8 mouse cellular contexts compared by ENCODE assay signal in the genomic region with DNA sequence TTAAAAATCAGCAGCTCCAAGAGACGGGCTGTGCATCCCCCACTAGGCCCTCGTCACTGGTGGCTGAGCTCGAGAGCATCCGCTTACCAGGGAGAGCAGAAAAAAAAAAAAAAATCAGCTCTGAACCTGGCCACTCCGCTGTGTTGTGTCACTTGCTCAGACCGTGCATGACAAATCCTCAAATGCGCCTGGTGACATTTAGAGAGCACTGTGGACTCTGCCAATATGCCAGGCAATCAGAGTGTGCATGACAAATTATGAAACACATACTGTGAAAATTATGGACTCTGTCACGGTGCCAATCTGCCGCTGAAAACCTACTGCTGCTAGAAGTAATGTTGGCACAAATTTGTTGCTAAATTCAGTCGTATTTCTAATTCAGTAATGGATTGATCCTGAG.
A peak's percentile ranks its signal among the peaks of the same experiment; 100 is the strongest.
DNase-seq lines count a peak whose midpoint lies in the region; ATAC-seq lines count a peak whose summit lies in the region.

No protein-coding gene starts in this region.

- peak overlapping the region; percentile 57 for H3K27ac ChIP-seq in midbrain, embryonic 15.5 days
- no peak overlapping the region for H3K27ac ChIP-seq in intestine, embryonic 15.5 days

- no peak overlapping the region for H3K9ac ChIP-seq in midbrain, embryonic 15.5 days
- no peak overlapping the region for H3K9ac ChIP-seq in intestine, embryonic 15.5 days

- no peaks in the 10 kb centered on the region for H3K9me3 ChIP-seq in midbrain, embryonic 15.5 days
- H3K9me3 ChIP-seq in intestine, embryonic 15.5 days: no peaks in the 10 kb centered on the region

- H3K4me2 ChIP-seq in midbrain, embryonic 15.5 days: no peak overlapping the region
- no peak overlapping the region for H3K4me2 ChIP-seq in intestine, embryonic 15.5 days (replicated peaks)

- DNase-seq in adrenal gland, adult (ENCODE audit: inconsistent age in 2 of 2, low spot score in 1 of 2): peak; percentile 6 to 66
- DNase-seq in adrenal gland, postnatal 4 days (ENCODE audit: low spot score in 2 of 2): no peak
- DNase-seq in gonadal fat pad, adult 2 months (ENCODE audit: low read depth): peak; percentile 42
- DNase-seq in kidney, adult 9 months: no peak

- ATAC-seq in cerebellum, adult (ENCODE audit: insufficient number of reproducible peaks, low FRiP score, low TSS enrichment): peak; percentile 86
- ATAC-seq in midbrain, embryonic 15.5 days (replicated peaks): peak; percentile 90
- no peak for ATAC-seq in intestine, embryonic 15.5 days
- no peak for ATAC-seq in erythroid progenitor cell, adult 5-6 weeks (replicated peaks; ENCODE audit: low FRiP score, poor library complexity, severe bottlenecking)

- no peaks in the 10 kb centered on the region for H3K27me3 ChIP-seq in midbrain, embryonic 15.5 days (replicated peaks)
- no peaks in the 10 kb centered on the region for H3K27me3 ChIP-seq in intestine, embryonic 15.5 days (replicated peaks)

- no peak overlapping the region for H3K4me3 ChIP-seq in midbrain, embryonic 15.5 days
- no peak overlapping the region for H3K4me3 ChIP-seq in intestine, embryonic 15.5 days (replicated peaks)

- H3K36me3 ChIP-seq in midbrain, embryonic 15.5 days (replicated peaks): no peaks in the 10 kb centered on the region
- H3K36me3 ChIP-seq in intestine, embryonic 15.5 days: no peaks in the 10 kb centered on the region

- peaks cover 18% of the 10 kb centered on the region; the same call in 1 of the 2 replicates for H3K4me1 ChIP-seq in midbrain, embryonic 15.5 days
- no peaks in the 10 kb centered on the region for H3K4me1 ChIP-seq in intestine, embryonic 15.5 days (replicated peaks)

- 29% methylated on average over 10 of the region's 10 CpGs for WGBS in midbrain, embryonic 15.5 days
- WGBS in intestine, embryonic 15.5 days: 81% methylated on average over 10 of the region's 10 CpGs

Comparison
In these comparisons a context has a peak if more than half of its experiments do, and no peak if none do; other contexts are left out.
1. DNase-seq: peak in adrenal gland, adult (2 of 2) and gonadal fat pad, adult 2 months (single experiment); none in adrenal gland, postnatal 4 days (0 of 2) and kidney, adult 9 months (single experiment).
2. ATAC-seq: peak in cerebellum, adult (single experiment) and midbrain, embryonic 15.5 days (single experiment); none in intestine, embryonic 15.5 days (single experiment) and erythroid progenitor cell, adult 5-6 weeks (single experiment).